Mouse (Mus musculus) gastrocnemius, adult 18-20 months (tissue): ENCODE results near the gene Bcat1. TPM values are rescaled to one million over a fixed set of nuclear protein-coding genes. Genes with fewer than 3 reads are reported as not detected.

ENCODE experiments used
- DNase-seq: peaks from one replicate; pipeline ENCODE4 v3.0.0; 2021; ENCODE audit warnings: low spot score
- total RNA-seq, 2 experiments: library from RNA; stranded (reverse); gene quantifications; 2 replicates each; pipeline ENCODE4 v1.2.3; 2021

The Bcat1 gene
- total RNA-seq, 2 experiments from 2014 or later: 0.53 to 0.64 TPM

GRCm38 (mm10) chr6:145011141-145011540 lies 64.8 kb downstream of the Bcat1 start:
- DNase-seq: no peak

DNA sequence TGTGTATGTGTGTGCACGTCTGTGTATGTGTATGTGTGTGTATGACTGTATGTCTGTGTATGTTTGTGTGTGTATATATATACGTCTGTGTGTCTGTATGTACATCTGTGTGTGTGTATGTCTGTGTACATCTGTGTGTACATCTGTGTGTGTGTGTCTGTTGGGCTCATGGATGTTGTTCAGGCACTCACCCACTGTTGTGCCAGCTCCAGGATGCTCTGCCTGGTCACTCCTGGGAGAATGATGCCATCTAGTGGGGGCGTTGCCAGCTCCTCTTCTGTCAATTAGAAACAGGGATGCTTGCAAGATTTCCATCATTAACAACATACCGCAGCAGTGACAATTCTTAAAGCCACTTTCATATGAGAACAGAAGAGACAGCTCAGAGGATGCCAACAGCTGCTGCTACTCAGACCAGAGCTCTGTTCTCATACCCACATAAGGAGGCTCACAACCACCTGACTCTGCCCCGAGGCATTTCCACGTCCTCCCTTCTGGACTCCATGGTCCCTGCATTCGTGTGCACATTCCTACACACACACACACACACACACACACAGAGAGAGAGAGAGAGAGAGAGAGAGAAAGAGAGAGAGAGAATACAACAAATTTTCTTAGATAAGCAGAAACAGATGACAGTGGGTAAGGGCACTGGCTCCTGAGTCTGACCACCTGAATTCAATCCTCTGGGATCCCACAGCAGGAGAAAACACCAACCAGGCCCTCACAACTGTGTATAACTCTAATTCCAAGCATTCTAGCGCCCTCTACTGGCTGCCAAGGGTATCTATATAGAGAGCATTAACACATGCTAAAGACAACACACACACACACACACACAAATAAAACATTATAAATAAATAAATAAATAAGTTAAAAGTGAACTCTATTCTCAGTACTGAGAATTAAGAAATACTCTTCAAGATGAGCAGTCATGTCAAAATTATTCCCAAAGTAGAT lies 65.8 kb downstream of the Bcat1 start:
- no peak for DNase-seq

- DNase-seq: no peak
Measured at GRCm38 (mm10) chr6:145003459-145003858, 72.5 kb downstream of the Bcat1 start.

DNA sequence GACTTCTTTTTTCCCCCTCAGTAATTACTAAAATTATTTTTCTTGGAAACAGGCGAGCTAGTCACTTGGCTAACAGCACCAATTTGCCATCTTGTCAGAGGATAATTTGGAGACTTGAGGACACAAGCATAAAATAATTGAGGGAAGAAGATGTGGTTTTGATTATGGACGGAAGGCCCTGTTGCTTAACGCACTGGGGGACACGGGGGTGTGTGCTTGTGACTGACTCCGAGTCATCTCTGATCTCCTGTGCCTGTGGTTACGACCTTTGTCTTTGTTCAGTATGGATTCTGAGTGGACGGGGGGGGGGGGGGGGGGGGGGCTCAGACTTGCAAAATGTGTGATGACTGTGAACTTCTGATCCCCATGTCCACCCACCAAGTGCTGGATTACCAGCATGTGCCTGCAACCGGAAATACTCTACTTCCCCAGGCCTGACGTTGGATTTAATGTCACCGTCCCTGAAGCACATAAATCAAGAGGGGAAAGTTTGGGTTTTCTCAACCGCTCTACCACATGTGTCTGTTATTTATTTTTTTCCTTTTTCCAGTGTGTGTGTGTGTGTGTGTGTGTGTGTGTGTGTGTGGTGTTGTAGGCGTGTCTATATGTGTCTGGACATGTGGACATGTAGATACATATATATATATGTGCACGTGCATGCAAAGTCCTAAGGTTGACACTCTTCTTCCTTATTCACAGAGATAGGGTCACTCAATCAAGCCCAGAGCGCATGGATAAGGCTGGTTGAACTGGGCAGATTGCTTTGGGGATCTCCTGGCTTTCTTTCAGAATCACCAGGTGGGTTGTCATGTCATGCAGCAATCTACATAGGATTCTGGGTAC lies 73.7 kb downstream of the Bcat1 start:
- no peak for DNase-seq

GRCm38 (mm10) chr6:145001493-145001892 lies 74.5 kb downstream of the Bcat1 start:
- no peak for DNase-seq

DNA sequence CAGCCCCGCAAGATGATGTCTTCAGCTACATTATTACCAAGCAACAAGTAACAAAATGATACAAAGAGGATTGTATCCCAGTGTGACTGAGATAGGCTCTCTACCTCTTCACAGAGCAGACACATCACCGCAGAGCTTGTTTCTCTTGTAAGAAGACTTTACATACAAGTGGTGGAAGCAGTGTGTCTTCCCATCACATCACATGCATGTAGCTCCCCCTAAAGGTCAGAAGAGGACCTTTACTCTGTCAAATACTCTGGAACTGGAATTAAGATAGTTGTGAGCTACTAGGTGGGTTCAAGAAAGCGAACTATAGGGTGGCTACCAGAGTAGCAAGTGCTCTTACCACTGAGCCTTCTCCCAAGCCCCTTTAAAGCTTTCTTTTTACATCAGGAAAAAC lies 78.8 kb downstream of the Bcat1 start:
- DNase-seq: no peak

DNA sequence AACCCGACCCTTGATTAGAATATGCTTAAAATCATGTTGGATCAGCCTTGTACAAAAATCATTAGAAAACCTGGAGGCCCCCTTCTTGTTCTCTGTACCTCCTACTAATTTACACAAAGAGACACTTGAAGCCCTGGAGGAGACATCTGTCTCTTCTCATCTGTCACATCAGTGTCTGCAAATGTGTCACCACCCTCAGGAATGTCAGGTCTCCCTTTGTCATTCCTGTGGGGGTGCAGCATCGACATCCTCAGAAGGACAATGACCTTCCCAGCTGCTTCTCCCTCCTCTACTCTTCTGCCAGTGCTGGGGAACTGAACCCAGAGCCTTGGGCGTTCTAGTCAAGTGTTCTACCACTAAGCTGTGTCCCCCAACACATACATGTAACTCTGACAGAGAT lies 83.9 kb downstream of the Bcat1 start:
- no peak for DNase-seq

DNA sequence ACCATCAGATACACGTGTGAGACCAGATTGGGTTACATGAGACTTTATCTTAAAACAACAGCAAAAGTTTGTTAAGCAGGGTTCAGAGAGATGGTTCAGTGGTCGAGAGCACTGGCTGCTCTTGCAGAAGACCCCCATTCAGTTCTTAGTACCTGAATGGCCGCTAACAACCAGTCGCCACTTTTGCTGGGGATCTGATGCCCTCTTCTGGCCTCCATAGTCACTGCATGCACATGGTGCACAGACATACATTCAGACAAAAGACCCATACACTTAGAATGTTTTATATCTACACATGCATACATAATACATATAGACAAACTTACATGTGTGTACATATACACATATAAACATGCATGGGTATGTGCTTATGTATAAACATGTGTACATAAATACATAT lies 86.8 kb downstream of the Bcat1 start:
- no peak for DNase-seq

GRCm38 (mm10) chr6:144987676-144988075 lies 88.3 kb downstream of the Bcat1 start:
- DNase-seq: no peak

DNA sequence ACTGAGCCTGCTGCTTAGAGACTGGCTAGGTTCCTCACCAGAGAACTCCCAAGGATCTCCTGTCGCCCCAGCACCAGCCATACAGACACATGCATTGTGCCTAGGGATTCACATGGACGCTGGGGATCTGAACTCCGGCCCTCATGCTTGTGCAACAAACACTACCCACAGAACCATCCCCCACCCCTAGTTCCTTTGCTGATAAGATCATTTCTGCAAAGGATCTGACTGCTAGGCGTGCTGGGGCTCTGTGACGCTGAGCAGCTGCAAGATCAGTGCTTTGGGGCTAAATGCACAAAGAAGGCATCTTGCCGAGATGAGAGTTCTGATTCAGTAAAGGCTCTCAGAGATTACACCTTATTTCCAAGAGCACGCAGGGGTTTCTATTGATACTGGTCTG lies 88.8 kb downstream of the Bcat1 start:
- DNase-seq: no peak

- DNase-seq: no peak
Measured at GRCm38 (mm10) chr6:144984221-144984620, 91.8 kb downstream of the Bcat1 start.

GRCm38 (mm10) chr6:144982093-144982492 lies 93.9 kb downstream of the Bcat1 start:
- DNase-seq: no peak

- DNase-seq: no peak
Measured at GRCm38 (mm10) chr6:144972351-144972750, 103.6 kb downstream of the Bcat1 start.

DNA sequence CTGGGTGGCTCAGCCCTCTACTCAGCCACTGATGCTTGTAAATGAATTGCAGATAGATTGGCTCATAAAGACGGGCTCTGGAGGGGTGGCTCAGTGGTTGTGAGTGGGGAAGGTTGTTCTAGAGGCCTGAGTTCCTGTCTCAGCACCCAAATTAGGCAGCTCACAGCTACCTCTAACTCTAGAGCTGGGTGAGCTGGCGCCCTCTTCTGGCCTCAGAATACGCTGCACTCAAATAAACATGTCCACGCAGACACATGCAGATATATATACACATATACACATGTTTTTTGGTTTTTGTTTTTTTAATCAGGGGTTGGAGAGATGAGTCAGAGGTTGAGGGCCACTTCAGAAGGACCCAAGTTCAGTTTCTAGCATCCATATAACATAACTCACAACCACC lies 105.1 kb downstream of the Bcat1 start:
- DNase-seq: no peak

DNA sequence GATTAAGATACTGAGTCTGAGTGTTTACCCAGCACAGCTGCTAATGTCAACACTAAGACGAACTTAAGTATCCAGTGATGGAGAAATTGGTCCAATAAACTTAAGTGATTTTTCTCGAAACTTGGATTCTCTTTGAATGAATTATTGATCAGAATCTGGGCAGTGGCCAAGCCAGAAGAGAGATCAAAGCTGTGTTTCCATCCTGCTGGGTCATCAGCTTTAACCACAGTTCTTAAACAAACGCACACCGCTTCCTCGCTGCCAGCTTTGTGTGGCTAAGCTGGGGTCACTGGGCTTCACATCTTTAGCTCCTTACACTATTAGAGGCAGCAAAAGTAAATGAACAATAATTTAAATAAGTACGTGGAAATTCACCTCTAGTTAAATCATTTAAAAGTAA lies 108.4 kb downstream of the Bcat1 start:
- no peak for DNase-seq

DNA sequence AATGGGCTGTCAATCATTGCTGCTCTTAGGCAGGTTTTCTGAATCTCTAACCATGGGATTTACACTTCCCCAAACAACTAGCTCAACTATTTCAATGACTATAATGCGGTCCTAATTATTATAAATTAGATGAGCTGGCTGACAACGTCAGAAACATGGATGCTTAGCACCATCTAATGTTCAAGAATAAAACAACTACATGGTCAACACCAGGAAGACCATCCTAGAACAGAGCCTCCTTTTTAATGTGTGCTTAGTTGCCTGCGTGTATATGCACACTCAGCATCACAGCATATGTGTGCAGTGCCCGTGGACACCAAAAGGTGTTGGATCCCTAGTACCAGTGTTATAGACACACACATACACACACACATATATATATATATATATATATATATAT lies 111.8 kb downstream of the Bcat1 start:
- no peak for DNase-seq

DNA sequence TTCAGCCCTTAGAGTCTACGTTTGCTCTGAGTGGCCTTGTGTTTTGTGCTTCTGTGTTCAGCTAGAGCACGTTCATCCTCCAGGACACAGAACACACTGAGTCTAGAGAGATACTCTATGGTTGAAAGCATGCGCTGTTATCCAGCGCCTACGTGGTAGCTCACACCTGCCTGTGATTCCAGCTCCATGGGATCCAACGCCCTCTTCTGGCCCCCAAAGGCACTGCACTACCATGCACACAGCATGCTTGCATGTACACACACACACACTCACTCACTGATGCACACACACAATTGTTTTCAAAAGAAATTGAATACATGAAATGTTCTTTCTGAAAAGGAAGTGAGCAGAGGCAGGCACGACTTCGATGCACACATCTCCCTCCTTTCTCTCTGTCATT lies 112.8 kb downstream of the Bcat1 start:
- DNase-seq: no peak

DNA sequence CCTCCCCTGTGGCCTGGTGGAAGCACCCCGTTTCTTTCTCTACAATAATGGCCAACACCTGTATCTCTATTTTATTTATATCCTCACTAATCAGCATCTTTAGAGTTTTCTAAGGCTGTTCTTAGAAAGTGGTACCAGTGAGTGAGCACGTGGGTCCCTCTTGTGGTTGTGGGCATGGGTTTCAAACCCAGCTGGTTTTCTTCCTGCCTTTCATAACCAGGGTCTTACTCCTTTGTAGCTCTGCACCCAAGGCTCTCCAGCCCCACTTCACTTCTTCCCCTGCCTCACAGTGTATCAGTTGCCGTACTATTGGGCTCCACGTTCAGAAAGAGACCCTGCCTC lies 114.0 kb downstream of the Bcat1 start:
- no peak for DNase-seq

- no peak for DNase-seq
Measured at GRCm38 (mm10) chr6:144961253-144962012, 114.6 kb downstream of the Bcat1 start.

DNA sequence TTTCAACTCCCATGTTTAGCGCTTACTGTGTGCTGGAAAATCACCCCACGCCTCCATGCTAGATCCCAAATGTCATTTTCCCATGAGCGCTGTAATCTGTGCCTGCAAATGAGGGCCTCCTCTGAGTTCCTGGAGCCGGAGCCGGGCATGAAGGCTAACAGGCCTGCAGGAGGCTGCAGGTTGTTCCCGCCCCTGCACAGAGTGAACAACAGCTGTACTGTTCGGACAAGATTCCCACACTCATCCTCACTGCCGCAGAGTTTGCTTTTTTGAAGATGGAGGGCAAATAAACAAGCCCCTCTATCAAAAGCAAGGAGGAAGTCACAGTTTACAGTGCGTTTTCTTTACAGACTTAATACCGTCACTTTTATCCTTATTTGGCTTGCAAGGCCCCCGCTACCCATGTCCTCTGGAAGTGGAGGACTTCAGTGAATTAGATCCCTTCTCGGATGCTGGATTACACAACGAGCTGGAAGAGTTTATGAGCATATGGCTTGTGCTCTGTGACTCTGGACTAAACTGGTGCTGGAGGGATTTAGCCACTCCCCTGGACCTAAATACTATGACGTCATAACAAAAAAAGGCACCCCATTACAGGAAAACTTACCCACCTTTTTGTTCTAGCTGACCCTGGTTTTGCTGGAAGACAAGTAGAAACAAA lies 120.0 kb downstream of the Bcat1 start:
- DNase-seq: no peak

DNA sequence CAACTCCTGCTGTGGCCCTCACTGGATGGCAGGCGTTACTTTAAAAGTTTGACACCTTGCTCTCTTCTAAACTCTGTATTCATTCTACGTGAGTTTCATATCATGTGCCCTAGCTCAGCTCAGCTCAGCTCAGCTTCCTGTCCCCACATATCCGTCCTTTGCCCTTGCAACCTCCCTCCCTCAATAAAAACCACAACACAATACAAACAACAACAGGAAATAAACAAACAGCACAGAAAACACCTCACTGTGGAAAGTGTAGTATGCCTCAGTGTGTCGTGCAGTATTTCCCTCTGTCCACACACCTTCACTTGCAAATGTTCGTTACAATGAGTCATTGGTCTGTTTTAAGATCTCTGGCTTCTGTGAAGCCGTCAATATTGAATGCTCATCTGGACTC lies 123.1 kb downstream of the Bcat1 start:
- no peak for DNase-seq
